Mouse (Mus musculus): ENCODE measurements around the gene Rrbp1.

GRCm38 (mm10) chr2:143980781-143981398 is 30.2 kb downstream of the Rrbp1 start:
- TF ChIP-seq CTCF (IDR thresholded peaks at IDR 0.05; ENCODE audit: low read depth) (peak; percentile 87), EP300 (IDR thresholded peaks at IDR 0.05; ENCODE audit: low read depth) (peak; percentile 59)
